Mouse (Mus musculus) CH12.LX (cell line): ENCODE measurements around the gene Tlcd1. TPM values are rescaled to one million over a fixed set of nuclear protein-coding genes. Genes with fewer than 3 reads are reported as not detected.
A peak's percentile ranks its signal among the peaks of the same experiment; 100 is the strongest.

Experiments used
- DNase-seq: peaks from one replicate; pipeline ENCODE4 v3.0.0-alpha.2; 2013; ENCODE audit errors: extremely low read depth
- H3K27ac ChIP-seq: 2 replicates; pipeline ENCODE4 v1.5.1; 2012; ENCODE audit warnings: low read depth, mild to moderate bottlenecking, control low read depth, moderate library complexity; ENCODE audit not compliant: insufficient read depth
- H3K27me3 ChIP-seq: replicated peaks from 2 replicates; pipeline ENCODE3; 2012; ENCODE audit warnings: inconsistent platforms
- H3K36me3 ChIP-seq, 2 experiments: replicated peaks in 1 of 2; 2 replicates each; pipeline versions ENCODE3 to v1.6.1; 2012; ENCODE audit warnings: inconsistent platforms in 1 of 2, low read length in 1 of 2, mild to moderate bottlenecking in 1 of 2, mixed read lengths in 1 of 2, moderate library complexity in 1 of 2; ENCODE audit not compliant: control insufficient read depth in 1 of 2, insufficient read depth in 1 of 2
- H3K4me1 ChIP-seq, 2 experiments: 2 replicates each; pipeline ENCODE4 v1.6.1; 2012; ENCODE audit warnings: inconsistent platforms in 1 of 2, moderate library complexity in 1 of 2; ENCODE audit not compliant: insufficient read depth in 2 of 2, control insufficient read depth in 1 of 2
- H3K4me2 ChIP-seq: 2 replicates; pipeline ENCODE4 v1.6.1; 2012; ENCODE audit warnings: low read depth, mild to moderate bottlenecking, control low read depth; ENCODE audit not compliant: poor library complexity, insufficient read depth, severe bottlenecking
- H3K4me3 ChIP-seq, 3 experiments: fragments of 150-350 bp in 1 of 3; sonication (generic) in 1 of 3; replicated peaks in 1 of 3; 2 replicates each; pipeline versions ENCODE3 to v1.5.1; 2011 to 2012; ENCODE audit warnings: low read depth in 2 of 3, low read length in 2 of 3, mild to moderate bottlenecking in 2 of 3, moderate library complexity in 2 of 3, control low read depth in 1 of 3, improper control_type of control experiment in 1 of 3, inconsistent platforms in 1 of 3, mixed read lengths in 1 of 3; ENCODE audit not compliant: poor library complexity in 1 of 3
- H3K79me2 ChIP-seq: replicated peaks from 2 replicates; pipeline ENCODE4 v1.6.1; 2012; ENCODE audit warnings: mild to moderate bottlenecking, moderate library complexity; ENCODE audit not compliant: control insufficient read depth, poor library complexity, insufficient read depth, severe bottlenecking; ENCODE audit errors: extremely low read depth
- H3K9ac ChIP-seq: 2 replicates; pipeline ENCODE4 v1.6.1; 2012; ENCODE audit warnings: low read depth, mild to moderate bottlenecking, control low read depth, moderate library complexity; ENCODE audit not compliant: insufficient read depth
- H3K9me3 ChIP-seq: replicated peaks from 2 replicates; pipeline ENCODE3; 2012; ENCODE audit warnings: low read length, inconsistent platforms, mixed read lengths
- BHLHE40 ChIP-seq: IDR thresholded peaks from 2 replicates; pipeline ENCODE4 v1.6.1; 2011; ENCODE audit warnings: mild to moderate bottlenecking, low read depth, low read length, improper control_type of control experiment
- CHD1 ChIP-seq: IDR thresholded peaks from 2 replicates; pipeline ENCODE4 v1.6.1; 2012; ENCODE audit warnings: low read depth, low read length, improper control_type of control experiment, inconsistent platforms
- CTCF ChIP-seq, 2 experiments: IDR thresholded peaks in 1 of 2; conservative IDR thresholded peaks in 1 of 2; 2 replicates each; pipeline ENCODE4 v1.5.1; 2011 to 2012; ENCODE audit warnings: low read depth in 2 of 2, low read length in 2 of 2, improper control_type of control experiment in 1 of 2, inconsistent platforms in 1 of 2, mild to moderate bottlenecking in 1 of 2, moderate library complexity in 1 of 2
- E2F4 ChIP-seq: IDR thresholded peaks from 2 replicates; pipeline ENCODE4 v1.6.1; 2011; ENCODE audit warnings: low read depth, low read length, improper control_type of control experiment; ENCODE audit not compliant: insufficient replicate concordance
- EP300 ChIP-seq: IDR thresholded peaks from 2 replicates; pipeline ENCODE4 v1.6.1; 2011; ENCODE audit warnings: low read length, improper control_type of control experiment
- ETS1 ChIP-seq: conservative IDR thresholded peaks from 2 replicates; pipeline ENCODE4 v1.6.1; 2012; ENCODE audit warnings: low read depth, mild to moderate bottlenecking, inconsistent platforms, low read length, improper control_type of control experiment, moderate library complexity
- HCFC1 ChIP-seq: IDR thresholded peaks from 2 replicates; pipeline ENCODE4 v1.6.1; 2012; ENCODE audit warnings: low read depth, mild to moderate bottlenecking, inconsistent platforms, low read length, improper control_type of control experiment
- IRF4 ChIP-seq: IDR thresholded peaks from 2 replicates; pipeline ENCODE4 v1.6.1; 2014; ENCODE audit warnings: low read depth, mild to moderate bottlenecking, inconsistent platforms, low read length, improper control_type of control experiment
- JUN ChIP-seq: IDR thresholded peaks from 2 replicates; pipeline ENCODE4 v1.6.1; 2011; ENCODE audit warnings: low read depth, mild to moderate bottlenecking, low read length, improper control_type of control experiment, moderate library complexity; ENCODE audit not compliant: insufficient read depth
- KAT2A ChIP-seq: IDR thresholded peaks from 2 replicates; pipeline ENCODE4 v1.6.1; 2012; ENCODE audit warnings: low read length, improper control_type of control experiment, inconsistent platforms; ENCODE audit not compliant: insufficient replicate concordance
- MAFK ChIP-seq: IDR thresholded peaks from 2 replicates; pipeline ENCODE4 v1.6.1; 2011; ENCODE audit warnings: low read length, improper control_type of control experiment; ENCODE audit not compliant: insufficient replicate concordance
- MAX ChIP-seq: IDR thresholded peaks from 2 replicates; pipeline ENCODE4 v1.6.1; 2011; ENCODE audit warnings: low read length, improper control_type of control experiment
- MAZ ChIP-seq: IDR thresholded peaks from 2 replicates; pipeline ENCODE4 v1.6.1; 2012; ENCODE audit warnings: low read depth, mild to moderate bottlenecking, inconsistent platforms, low read length, improper control_type of control experiment, moderate library complexity
- MXI1 ChIP-seq: IDR thresholded peaks from 2 replicates; pipeline ENCODE4 v1.6.1; 2011; ENCODE audit warnings: mild to moderate bottlenecking, low read depth, low read length, improper control_type of control experiment
- MYC ChIP-seq: IDR thresholded peaks from 2 replicates; pipeline ENCODE4 v1.6.1; 2011; ENCODE audit warnings: low read depth, mild to moderate bottlenecking, improper control_type of control experiment, low read length
- NELFE ChIP-seq: IDR thresholded peaks from 2 replicates; pipeline ENCODE4 v1.6.1; 2011; ENCODE audit warnings: low read depth, low read length, improper control_type of control experiment
- NRF1 ChIP-seq: IDR thresholded peaks from 2 replicates; pipeline ENCODE4 v1.6.1; 2014; ENCODE audit warnings: low read depth, mild to moderate bottlenecking, inconsistent platforms, low read length, improper control_type of control experiment, moderate library complexity
- PAX5 ChIP-seq: IDR thresholded peaks from 2 replicates; pipeline ENCODE4 v1.6.1; 2012; ENCODE audit warnings: low read length, inconsistent platforms, mixed read lengths
- POLR2A ChIP-seq: IDR thresholded peaks from 2 replicates; pipeline ENCODE4 v1.6.1; 2011; ENCODE audit warnings: low read depth, mild to moderate bottlenecking, improper control_type of control experiment, low read length
- POLR2AphosphoS2 ChIP-seq: IDR thresholded peaks from 2 replicates; pipeline ENCODE4 v1.6.1; 2011; ENCODE audit warnings: low read depth, low read length, improper control_type of control experiment
- RAD21 ChIP-seq: IDR thresholded peaks from 2 replicates; pipeline ENCODE4 v1.6.1; 2011; ENCODE audit warnings: low read depth, mild to moderate bottlenecking, low read length, improper control_type of control experiment, moderate library complexity
- SMC3 ChIP-seq: IDR thresholded peaks from 2 replicates; pipeline ENCODE4 v1.6.1; 2011; ENCODE audit warnings: low read depth, low read length, improper control_type of control experiment
- TBP ChIP-seq: conservative IDR thresholded peaks from 2 replicates; pipeline ENCODE4 v1.6.1; 2011; ENCODE audit warnings: low read depth, low read length, improper control_type of control experiment
- TCF12 ChIP-seq: IDR thresholded peaks from 2 replicates; pipeline ENCODE4 v1.6.1; 2014; ENCODE audit warnings: low read depth, mild to moderate bottlenecking, inconsistent platforms, low read length, improper control_type of control experiment
- USF1 ChIP-seq: IDR thresholded peaks from 2 replicates; pipeline ENCODE4 v1.6.1; 2014; ENCODE audit warnings: low read depth, mild to moderate bottlenecking, inconsistent platforms, low read length, improper control_type of control experiment
- USF2 ChIP-seq: conservative IDR thresholded peaks from 2 replicates; pipeline ENCODE4 v1.6.1; 2011; ENCODE audit warnings: low read depth, low read length, improper control_type of control experiment
- ZC3H11A ChIP-seq: IDR thresholded peaks from 2 replicates; pipeline ENCODE4 v1.6.1; 2012; ENCODE audit warnings: low read depth, mild to moderate bottlenecking, inconsistent platforms, low read length, improper control_type of control experiment
- ZKSCAN1 ChIP-seq: IDR thresholded peaks from 2 replicates; pipeline ENCODE4 v1.6.1; 2012; ENCODE audit warnings: low read depth, inconsistent platforms, low read length, improper control_type of control experiment, borderline replicate concordance
- ZNF384 ChIP-seq: IDR thresholded peaks from 2 replicates; pipeline ENCODE4 v1.6.1; 2012; ENCODE audit warnings: low read depth, low read length, improper control_type of control experiment, inconsistent platforms
- dilution Hi-C: fragments of 300-500 bp; cut with MboI; formaldehyde crosslinking; loops from 2 replicates; pipeline ENCODE4 v1.14.3; 2020; ENCODE audit warnings: low sequenced_read_pairs; ENCODE audit not compliant: extremely low pct_unique_long_range_greater_than_20kb, extremely low pct_ligation_motif_present
- in situ Hi-C: fragments of 300-500 bp; cut with MboI; formaldehyde crosslinking; loops from 3 replicates; pipeline ENCODE4 v1.14.3; 2019; ENCODE audit warnings: low sequenced_read_pairs, low pct_ligation_motif_present, low pct_unique_long_range_greater_than_20kb, mixed read lengths
- polyA plus RNA-seq: library from polyadenylated mRNA; unstranded; fragments of >175 nt; gene quantifications from 2 replicates; pipeline ENCODE4 v1.2.1, GENCODE M21; 2012; ENCODE audit warnings: low read depth; ENCODE audit not compliant: insufficient read length
- total RNA-seq, 2 experiments: library from RNA; depleted of rRNA; stranded (reverse); fragments of 300-350 nt in 1 of 2; fragments of >200 nt in 1 of 2; gene quantifications; 2 replicates each; pipeline ENCODE4 v1.2.3; 2012 to 2014

Tlcd1 gene
- total and polyA plus RNA-seq, 3 experiments = 15.6 to 20.3 (median 16.4) TPM

GRCm38 (mm10) chr11:78172034-78172747 is 4.3 kb upstream of the Tlcd1 start:
- Histone ChIP-seq H3K27ac (no peak overlapping the region), H3K4me3 (no peak overlapping the region), H3K9me3 (peaks cover 2% of the 10 kb centered on the region), H3K4me2 (no peak overlapping the region), H3K4me1 (peaks cover 7 to 67% of the 10 kb centered on the region in 2 experiments), H3K36me3 (peaks cover 0 to 31% of the 10 kb centered on the region in 2 experiments), H3K9ac (no peak overlapping the region), H3K27me3 (no peaks in the 10 kb centered on the region), H3K79me2 (no peaks in the 10 kb centered on the region)
- in situ Hi-C loops = loop anchor here (10.0 kb wide), 1 partner anchor 147 kb away; no protein-coding TSS in a partner anchor
- DNase-seq = peak; percentile 70
- dilution Hi-C loops = no loop called here
- TF ChIP-seq USF1 = no peak
- TF ChIP-seq NELFE = no peak; the same call in 1 of the 2 replicates
- 0 out of 2 replicates have a peak, but pooled peaks have one; percentile 19 for TF ChIP-seq MAZ
- TF ChIP-seq ZNF384 = no peak
- peak in 1 of 2 experiments; percentile 91; a peak in 2 of 4 replicates for TF ChIP-seq CTCF (conservative IDR thresholded peaks at IDR 0.05 in 1 of 2, IDR thresholded peaks at IDR 0.05 in 1 of 2; ENCODE audit: low read depth in 2 of 2, low read length in 2 of 2)
- TF ChIP-seq TCF12 = 0 out of 2 replicates have a peak, but pooled peaks have one; percentile 28
- TF ChIP-seq RAD21 = peak; percentile 80
- TF ChIP-seq E2F4 = no peak
- no peak for TF ChIP-seq USF2
- peak; percentile 83 for TF ChIP-seq SMC3
- no peak for TF ChIP-seq TBP
- no peak for TF ChIP-seq ETS1
- 0 out of 2 replicates have a peak, but pooled peaks have one; percentile 13 for TF ChIP-seq HCFC1
- TF ChIP-seq MAX = no peak
- no peak for TF ChIP-seq MAFK
- TF ChIP-seq CHD1 = no peak

- no peak overlapping the region for H3K4me3 ChIP-seq
- H3K27me3 ChIP-seq = no peaks in the 10 kb centered on the region
- no peak overlapping the region for H3K9ac ChIP-seq
- no peak overlapping the region for H3K4me2 ChIP-seq
- TF ChIP-seq JUN (no peak), MAX (no peak), KAT2A (no peak), MYC (no peak), MAZ (no peak), ZKSCAN1 (no peak), SMC3 (no peak), EP300 (no peak), ZC3H11A (no peak), POLR2AphosphoS2 (no peak), NRF1 (no peak), POLR2A (no peak), PAX5 (no peak), MAFK (no peak), IRF4 (no peak), RAD21 (no peak), MXI1 (no peak), TBP (no peak), BHLHE40 (no peak)
- TF ChIP-seq, all 38 proteins: peak for 0
- H3K79me2 ChIP-seq = no peaks in the 10 kb centered on the region
- peaks cover 2% of the 10 kb centered on the region for H3K9me3 ChIP-seq
- dilution Hi-C loops = no loop called here
- H3K27ac ChIP-seq = no peak overlapping the region
- DNase-seq = no peak
- peaks cover 7 to 69% of the 10 kb centered on the region in 2 experiments for H3K4me1 ChIP-seq
- peaks cover 0 to 24% of the 10 kb centered on the region in 2 experiments for H3K36me3 ChIP-seq
- in situ Hi-C loops = loop anchor here (10.0 kb wide), 1 partner anchor 148 kb away; no protein-coding TSS in a partner anchor
These were observed 3.6 kb upstream of the Tlcd1 start for GRCm38 (mm10) chr11:78172748-78173383.
